Mouse (Mus musculus) lung, postnatal 0 days (tissue): ENCODE measurements at regions not wholly inside any gene's neighbourhood (a gene's known extent, or its start where the extent isn't known, plus 50 kb on each side); places are given as distances from the start of the nearest gene placed in this dataset.

ENCODE experiments used
- CTCF ChIP-seq: IDR thresholded peaks from 2 replicates; pipeline ENCODE4 v1.5.1; 2016; ENCODE audit warnings: antibody characterized with exemption, mild to moderate bottlenecking
- EP300 ChIP-seq: IDR thresholded peaks from 2 replicates; pipeline ENCODE4 v1.6.1; 2016; ENCODE audit warnings: antibody characterized with exemption, mild to moderate bottlenecking, control low read depth

DNA sequence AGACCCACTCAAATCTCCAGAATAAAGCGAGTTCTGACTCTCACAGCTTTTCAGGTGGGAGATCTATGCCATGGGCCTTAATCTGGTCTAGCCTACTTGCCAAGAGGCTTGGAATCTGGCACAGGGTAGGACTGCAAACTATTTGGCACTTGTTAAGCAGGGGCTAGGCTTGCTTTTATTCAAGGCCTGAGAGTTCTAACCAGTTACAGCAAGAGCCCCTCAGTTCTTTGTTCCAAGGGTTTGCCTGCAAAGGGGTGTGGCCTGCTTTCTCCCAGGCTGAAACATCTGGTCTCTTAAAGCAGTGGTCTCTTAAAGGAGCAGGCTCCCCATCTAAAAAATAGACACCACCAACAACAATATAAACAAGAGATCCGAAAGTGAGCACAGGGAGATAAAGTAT lies 166.1 kb upstream of the Mpped2 start:
- no peak for TF ChIP-seq EP300
- no peak for TF ChIP-seq CTCF
